Mouse (Mus musculus) gastrocnemius, postnatal 36 days (tissue): ENCODE data around the gene Gm17467. TPM values are rescaled to one million over a fixed set of nuclear protein-coding genes. Genes with fewer than 3 reads are reported as not detected.
"Not testable (repeated sequence)": the region's sequence is repeated elsewhere in the genome, so short reads cannot be mapped to it uniquely, and the experiment has no call there.

ENCODE experiments used
- DNase-seq, 2 experiments: peaks; one replicate each; pipeline ENCODE4 v3.0.0; 2022
- intact Hi-C: fragments of 180-260 bp; cut with DNase I; formaldehyde crosslinking; loops from one replicate; pipeline ENCODE4 v1.15.1; 2025
- long read RNA-seq, 2 experiments: library from polyadenylated mRNA; stranded (forward); transcript quantifications; one replicate each; pipeline ENCODE4 v2.0.0; 2021
- total RNA-seq, 2 experiments: library from RNA; stranded (reverse); gene quantifications; 2 replicates each; pipeline ENCODE4 v1.2.3; 2021

Gm17467 gene
- not detected for total RNA-seq
- long read RNA-seq, experiment 1: 0 reads
- long read RNA-seq, experiment 2: 0 reads

- DNase-seq, intact Hi-C loops: not testable (repeated sequence)
Measured at GRCm38 (mm10) chrX:123704691-123705090, at the start of gene Gm17467. Gene Gm17467, minus strand, starts transcription at chrX:123704791.

Other genes starting within 250 kb of the Gm17467 start
- gene Cldn34c2, start 123.1 kb downstream of the Gm17467 start, total RNA-seq: 1 to 10 TPM in 1 of 2 experiments, not detected in 1; 1.3 TPM
- not detected for gene Cldn34c3, start 88.9 kb upstream of the Gm17467 start, total RNA-seq